11 mouse cellular contexts compared by ENCODE assay signal in the genomic region with DNA sequence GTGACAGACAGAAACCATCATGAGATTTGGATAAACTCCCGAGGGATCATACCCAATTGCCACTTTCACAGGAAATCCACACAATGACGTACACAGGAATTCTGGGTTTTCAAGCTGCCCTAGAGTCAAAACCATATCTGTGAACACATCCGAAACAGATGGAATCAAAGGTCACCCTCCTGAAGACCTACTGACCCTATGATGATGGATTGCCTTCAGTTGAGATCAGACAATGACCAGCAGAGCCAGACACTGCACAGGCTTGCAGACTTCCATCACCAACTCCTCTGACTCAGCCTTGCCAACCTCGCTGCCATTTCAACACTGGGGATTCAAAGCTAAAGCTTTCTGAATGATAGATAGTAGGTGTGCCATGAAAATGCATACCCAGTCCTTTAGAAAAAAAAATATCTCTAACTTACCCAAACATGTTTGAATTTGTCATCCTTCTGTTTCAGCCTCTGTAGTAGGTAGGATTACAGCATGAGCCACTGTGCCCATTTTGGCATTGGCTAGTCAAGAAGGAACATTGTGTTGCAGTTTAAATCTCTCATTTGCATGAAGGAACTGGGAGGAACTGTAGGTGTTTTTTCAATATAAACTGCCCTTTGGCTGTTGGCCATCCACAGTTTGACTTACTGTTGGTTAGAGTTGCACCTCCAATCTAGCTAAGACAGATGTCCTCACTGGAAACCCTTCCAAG.
"Had no signal": no experiment of that assay in that cellular context is flagged by ENCODE, and none has a peak within 500 bp of the region (broad histone marks: within the 10 kb centered on the region; RNA-seq: fewer than 3 reads in every experiment).

No protein-coding gene starts in this region.

- DNase-seq: kidney, adult 9 months; kidney, postnatal 4 days; left cerebral cortex, postnatal 4 days; lung, embryonic 14.5 days; lung, postnatal 10 days; lung, postnatal 4 days; thymus, postnatal 36 days had no signal

- H3K27me3 ChIP-seq: limb, embryonic 13.5 days; midbrain, embryonic 12.5 days had no signal

- H3K4me1 ChIP-seq: limb, embryonic 13.5 days; midbrain, embryonic 12.5 days had no signal

- H3K4me3 ChIP-seq: layer of hippocampus, adult 2 months; limb, embryonic 13.5 days; midbrain, embryonic 12.5 days had no signal

- H3K36me3 ChIP-seq: limb, embryonic 13.5 days; midbrain, embryonic 12.5 days had no signal

- H3K27ac ChIP-seq: kidney, postnatal 0 days; layer of hippocampus, adult 2 months; limb, embryonic 13.5 days; midbrain, embryonic 12.5 days had no signal
